Mouse (Mus musculus): ENCODE results near the gene Grb7. TPM values are rescaled to one million over a fixed set of nuclear protein-coding genes. Genes with fewer than 3 reads are reported as not detected.

Grb7 gene
- polyA plus RNA-seq, 1 experiment from 2014 or later: 50.7 TPM

DNA sequence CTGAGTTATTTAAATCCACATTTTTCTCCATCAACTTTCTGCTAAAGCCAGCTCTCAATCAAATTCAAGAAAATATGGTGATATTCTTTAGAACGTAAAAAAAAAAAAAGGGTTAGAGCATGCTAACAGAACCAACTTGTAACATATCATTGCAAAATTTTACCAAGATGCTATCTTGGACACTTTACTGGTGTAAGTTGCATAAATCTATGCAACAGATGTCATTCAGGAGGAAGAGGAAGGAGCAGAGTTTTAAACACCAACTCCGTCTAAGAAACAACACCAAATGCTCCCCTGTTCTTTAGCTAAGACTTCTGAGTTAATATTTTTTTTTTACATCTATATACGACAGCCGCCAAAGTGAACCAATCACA, 30.2 kb downstream of the Grb7 start:
- Histone ChIP-seq H3K27me3 (replicated peaks; ENCODE audit: control insufficient read depth, insufficient read depth, low read length) (no peaks in the 10 kb centered on the region), H3K9me3 (ENCODE audit: control insufficient read depth) (no peaks in the 10 kb centered on the region), H3K36me3 (ENCODE audit: control insufficient read depth, insufficient read depth) (no peaks in the 10 kb centered on the region), H3K4me2 (replicated peaks; ENCODE audit: low read depth) (no peak overlapping the region), H3K4me1 (replicated peaks; ENCODE audit: control insufficient read depth, insufficient read depth, low read length) (no peaks in the 10 kb centered on the region), H3K4me3 (ENCODE audit: low read depth, low read length) (no peak overlapping the region), H3K9ac (ENCODE audit: low read depth, low read length) (no peak overlapping the region), H3K27ac (ENCODE audit: low read depth, low read length) (no peak overlapping the region)
- no peak for ATAC-seq
- no peak for TF ChIP-seq CTCF (IDR thresholded peaks at IDR 0.05; ENCODE audit: low read depth)
- WGBS: 58% methylated on average over 4 of the region's 4 CpGs

DNA sequence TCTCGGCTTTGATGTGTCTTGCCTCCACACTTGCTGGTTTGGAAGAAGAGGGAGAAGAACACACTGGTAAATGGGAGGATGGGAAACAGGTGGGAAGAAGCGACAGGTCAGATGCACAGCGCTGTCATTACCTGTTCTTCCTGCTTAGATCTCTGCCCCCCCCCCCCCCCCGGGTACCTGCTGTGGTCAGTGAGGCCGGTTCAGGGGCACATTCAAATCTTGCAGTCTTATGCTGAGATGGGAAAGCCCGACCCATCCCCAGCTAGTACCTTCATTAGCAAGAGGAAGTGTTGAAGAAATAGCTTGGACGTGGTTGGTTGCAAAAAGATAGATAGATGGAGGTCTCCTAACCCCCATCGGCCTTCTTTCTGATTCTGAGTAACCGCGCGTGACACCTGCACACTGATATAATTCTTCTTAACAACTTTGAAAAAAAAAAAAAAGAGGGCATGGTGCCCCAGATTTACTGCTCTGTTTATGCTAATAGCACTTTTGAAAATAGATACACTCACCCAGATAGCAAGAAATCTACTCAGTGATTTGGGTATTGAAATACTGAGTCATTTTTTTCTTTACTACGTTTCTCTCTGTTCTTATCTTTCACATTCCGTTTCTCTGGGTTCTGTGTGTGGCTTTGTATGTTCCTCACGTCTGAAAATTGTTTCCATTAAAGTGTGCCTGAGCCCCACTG, 31.0 kb downstream of the Grb7 start:
- H3K4me3 ChIP-seq (ENCODE audit: low read depth, low read length): no peak overlapping the region
- H3K9me3 ChIP-seq (ENCODE audit: control insufficient read depth): no peaks in the 10 kb centered on the region
- no peak overlapping the region for H3K9ac ChIP-seq (ENCODE audit: low read depth, low read length)
- no peak for TF ChIP-seq CTCF (IDR thresholded peaks at IDR 0.05; ENCODE audit: low read depth)
- no peaks in the 10 kb centered on the region for H3K36me3 ChIP-seq (ENCODE audit: control insufficient read depth, insufficient read depth)
- no peak overlapping the region for H3K27ac ChIP-seq (ENCODE audit: low read depth, low read length)
- no peaks in the 10 kb centered on the region for H3K4me1 ChIP-seq (replicated peaks; ENCODE audit: control insufficient read depth, insufficient read depth, low read length)
- no peak overlapping the region for H3K4me2 ChIP-seq (replicated peaks; ENCODE audit: low read depth)
- ATAC-seq: no peak
- 55% methylated on average over 14 of the region's 14 CpGs for WGBS
- H3K27me3 ChIP-seq (replicated peaks; ENCODE audit: control insufficient read depth, insufficient read depth, low read length): no peaks in the 10 kb centered on the region

DNA sequence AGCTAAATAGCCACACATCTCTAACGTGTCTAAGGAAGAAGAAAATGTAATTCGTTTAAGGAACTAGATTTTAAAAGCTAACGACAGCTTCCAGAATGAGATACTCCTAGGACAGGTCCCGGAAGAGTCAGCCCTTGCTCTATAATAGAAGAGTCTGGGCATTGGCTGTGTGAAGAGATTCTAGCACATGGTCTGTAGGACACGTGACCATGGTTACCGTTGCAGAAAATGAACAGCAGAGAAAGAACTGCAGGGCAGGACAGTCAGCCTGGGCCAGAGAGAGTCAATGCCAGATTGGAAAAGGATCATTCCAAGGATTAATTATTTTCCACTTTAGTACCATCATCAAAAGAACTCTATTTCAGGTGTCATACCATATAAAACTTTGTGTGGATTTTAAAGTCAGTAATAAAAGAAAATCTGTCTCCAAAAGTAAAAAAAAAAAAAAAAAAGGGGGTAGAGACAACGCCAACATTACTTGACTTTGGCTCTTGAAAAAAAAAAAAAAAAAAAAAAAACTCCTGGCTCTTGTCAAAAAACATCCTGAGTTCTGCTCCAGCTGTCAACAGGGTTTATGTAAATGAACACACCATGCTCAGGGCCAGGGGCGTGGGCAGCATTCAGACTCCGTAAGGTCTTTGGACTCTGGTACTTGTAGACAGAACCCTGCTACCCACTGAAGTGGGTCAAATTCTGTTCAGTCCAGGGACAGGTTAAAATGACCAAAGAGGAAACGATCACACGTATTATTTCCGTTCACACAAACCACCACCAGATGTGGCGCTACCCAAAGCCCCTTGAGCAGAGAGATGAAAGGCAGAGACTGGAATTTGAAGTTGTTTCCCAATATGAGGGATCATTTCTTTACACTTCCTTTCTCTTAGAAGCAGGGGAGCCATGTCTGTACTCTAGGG, 33.1 kb downstream of the Grb7 start:
- Histone ChIP-seq H3K36me3 (ENCODE audit: control insufficient read depth, insufficient read depth) (no peaks in the 10 kb centered on the region), H3K4me3 (ENCODE audit: low read depth, low read length) (no peak overlapping the region), H3K27ac (ENCODE audit: low read depth, low read length) (no peak overlapping the region), H3K27me3 (replicated peaks; ENCODE audit: control insufficient read depth, insufficient read depth, low read length) (no peaks in the 10 kb centered on the region), H3K4me2 (replicated peaks; ENCODE audit: low read depth) (no peak overlapping the region), H3K9ac (ENCODE audit: low read depth, low read length) (no peak overlapping the region), H3K4me1 (replicated peaks; ENCODE audit: control insufficient read depth, insufficient read depth, low read length) (no peaks in the 10 kb centered on the region), H3K9me3 (ENCODE audit: control insufficient read depth) (no peaks in the 10 kb centered on the region)
- ATAC-seq: no peak
- TF ChIP-seq CTCF (IDR thresholded peaks at IDR 0.05; ENCODE audit: low read depth): no peak
- 74% methylated on average over 13 of the region's 13 CpGs for WGBS

DNA sequence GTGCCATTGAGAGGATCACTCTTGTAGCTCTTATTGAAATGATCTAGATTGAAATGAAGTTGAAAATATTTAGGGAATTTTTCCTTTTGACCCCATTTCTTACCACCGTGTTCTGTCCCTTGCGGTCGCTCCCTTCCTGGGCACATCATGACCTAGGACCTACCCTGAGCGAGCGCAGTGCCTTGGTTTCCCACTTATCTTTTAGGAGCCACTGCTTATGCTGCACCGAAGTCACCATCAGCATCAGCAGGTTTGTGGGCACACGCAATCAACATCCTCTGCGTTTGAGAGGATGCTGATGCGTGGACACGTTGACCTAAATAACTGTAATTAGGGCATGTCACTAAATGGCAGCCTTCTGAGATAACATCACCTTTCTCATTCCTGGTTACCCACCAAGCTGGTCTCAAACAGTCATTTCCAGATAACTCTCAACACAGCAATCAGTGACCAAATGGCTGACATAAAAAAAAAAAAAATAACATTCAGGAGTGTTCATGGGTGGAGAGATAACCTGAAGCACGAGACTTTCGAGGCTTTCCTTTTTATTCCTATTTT, 33.8 kb downstream of the Grb7 start:
- ATAC-seq: no peak
- Histone ChIP-seq H3K36me3 (ENCODE audit: control insufficient read depth, insufficient read depth) (no peaks in the 10 kb centered on the region), H3K27ac (ENCODE audit: low read depth, low read length) (no peak overlapping the region), H3K9me3 (ENCODE audit: control insufficient read depth) (no peaks in the 10 kb centered on the region), H3K4me2 (replicated peaks; ENCODE audit: low read depth) (no peak overlapping the region), H3K9ac (ENCODE audit: low read depth, low read length) (no peak overlapping the region), H3K27me3 (replicated peaks; ENCODE audit: control insufficient read depth, insufficient read depth, low read length) (no peaks in the 10 kb centered on the region), H3K4me1 (replicated peaks; ENCODE audit: control insufficient read depth, insufficient read depth, low read length) (no peaks in the 10 kb centered on the region), H3K4me3 (ENCODE audit: low read depth, low read length) (no peak overlapping the region)
- 80% methylated on average over 12 of the region's 12 CpGs for WGBS
- no peak for TF ChIP-seq CTCF (IDR thresholded peaks at IDR 0.05; ENCODE audit: low read depth)

DNA sequence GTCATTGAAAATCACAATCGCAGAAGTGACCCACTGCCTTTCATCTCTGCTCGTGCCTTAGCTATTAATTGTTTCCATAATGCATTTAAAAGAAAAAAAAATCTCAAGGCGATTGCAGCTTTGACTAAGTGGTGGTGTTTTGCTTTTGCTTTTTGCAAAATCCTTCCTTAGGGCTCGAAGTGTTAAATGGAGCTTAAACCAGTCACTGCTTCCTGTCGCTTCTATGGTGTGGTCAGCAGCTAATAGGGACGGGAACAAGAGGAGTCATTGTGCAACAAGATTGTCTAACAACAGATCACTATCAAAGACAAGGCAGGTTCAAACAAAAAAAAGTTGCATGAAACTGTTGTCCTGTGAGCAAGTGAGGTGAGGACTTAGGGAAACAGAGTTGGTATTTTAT, 35.0 kb downstream of the Grb7 start:
- Histone ChIP-seq H3K4me1 (replicated peaks; ENCODE audit: control insufficient read depth, insufficient read depth, low read length) (no peaks in the 10 kb centered on the region), H3K4me2 (replicated peaks; ENCODE audit: low read depth) (no peak overlapping the region), H3K27me3 (replicated peaks; ENCODE audit: control insufficient read depth, insufficient read depth, low read length) (no peaks in the 10 kb centered on the region), H3K27ac (ENCODE audit: low read depth, low read length) (no peak overlapping the region), H3K4me3 (ENCODE audit: low read depth, low read length) (no peak overlapping the region), H3K9me3 (ENCODE audit: control insufficient read depth) (no peaks in the 10 kb centered on the region), H3K36me3 (ENCODE audit: control insufficient read depth, insufficient read depth) (no peaks in the 10 kb centered on the region), H3K9ac (ENCODE audit: low read depth, low read length) (no peak overlapping the region)
- WGBS: 66% methylated on average over 6 of the region's 6 CpGs
- no peak for ATAC-seq
- TF ChIP-seq CTCF (IDR thresholded peaks at IDR 0.05; ENCODE audit: low read depth): no peak

DNA sequence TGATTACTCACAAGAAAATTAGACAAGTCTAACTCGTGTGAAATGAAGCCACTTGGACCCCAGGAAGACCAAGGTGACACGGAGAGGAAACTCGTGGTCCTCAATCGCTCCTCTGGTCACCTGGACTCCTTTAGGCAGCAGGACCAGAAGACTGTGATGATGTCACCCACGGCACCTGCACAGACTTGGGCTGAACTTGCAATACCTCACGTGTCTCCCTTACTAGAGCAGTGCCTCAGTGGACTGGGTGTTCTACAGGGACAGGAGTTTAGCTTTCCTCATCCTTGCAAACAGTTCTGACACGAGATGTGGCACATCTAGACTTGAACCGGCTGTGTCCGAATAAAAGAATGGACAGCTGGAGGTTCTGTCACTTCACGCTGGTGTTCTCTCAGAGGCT, 35.9 kb downstream of the Grb7 start:
- Histone ChIP-seq H3K27ac (ENCODE audit: low read depth, low read length) (no peak overlapping the region), H3K9ac (ENCODE audit: low read depth, low read length) (no peak overlapping the region), H3K4me1 (replicated peaks; ENCODE audit: control insufficient read depth, insufficient read depth, low read length) (no peaks in the 10 kb centered on the region), H3K4me3 (ENCODE audit: low read depth, low read length) (no peak overlapping the region), H3K36me3 (ENCODE audit: control insufficient read depth, insufficient read depth) (no peaks in the 10 kb centered on the region), H3K9me3 (ENCODE audit: control insufficient read depth) (no peaks in the 10 kb centered on the region), H3K4me2 (replicated peaks; ENCODE audit: low read depth) (no peak overlapping the region), H3K27me3 (replicated peaks; ENCODE audit: control insufficient read depth, insufficient read depth, low read length) (no peaks in the 10 kb centered on the region)
- no peak for TF ChIP-seq CTCF (IDR thresholded peaks at IDR 0.05; ENCODE audit: low read depth)
- WGBS: 77% methylated on average over 10 of the region's 10 CpGs
- ATAC-seq: no peak
